Mouse (Mus musculus) MEL (cell line): ENCODE results near the gene Tmem248. TPM values are rescaled to one million over a fixed set of nuclear protein-coding genes. Genes with fewer than 3 reads are reported as not detected.

Experiments used
- DNase-seq: peaks from one replicate; pipeline ENCODE4 v3.0.0; 2011; ENCODE audit warnings: low read depth, low spot score
- H3K27ac ChIP-seq: 2 replicates; pipeline ENCODE4 v1.5.1; 2012; ENCODE audit warnings: low read depth, mild to moderate bottlenecking, control low read depth, low read length, moderate library complexity; ENCODE audit not compliant: control insufficient read depth
- H3K27me3 ChIP-seq, 2 experiments: fragments of 150-350 bp in 1 of 2; sonication (generic) in 1 of 2; 2 replicates each; pipeline ENCODE4 v1.6.1; 2012; ENCODE audit warnings: low read length in 2 of 2, mild to moderate bottlenecking in 2 of 2, improper control_type of control experiment in 1 of 2, moderate library complexity in 1 of 2; ENCODE audit not compliant: insufficient read depth in 2 of 2, control insufficient read depth in 1 of 2
- H3K36me3 ChIP-seq, 2 experiments: 2 replicates each; pipeline ENCODE4 v1.6.1; 2012 to 2014; ENCODE audit warnings: low read length in 2 of 2, improper control_type of control experiment in 1 of 2, inconsistent platforms in 1 of 2, mild to moderate bottlenecking in 1 of 2; ENCODE audit not compliant: insufficient read depth in 2 of 2, control insufficient read depth in 1 of 2
- H3K4me1 ChIP-seq, 2 experiments: fragments of 150-350 bp in 1 of 2; sonication (generic) in 1 of 2; 2 replicates each; pipeline ENCODE4 v1.6.1; 2012; ENCODE audit warnings: low read length in 2 of 2, improper control_type of control experiment in 1 of 2, mild to moderate bottlenecking in 1 of 2; ENCODE audit not compliant: insufficient read depth in 2 of 2, control insufficient read depth in 1 of 2
- H3K4me3 ChIP-seq, 2 experiments: fragments of 150-350 bp in 1 of 2; sonication (generic) in 1 of 2; 2 replicates each; pipeline ENCODE4 v1.5.1; 2012; ENCODE audit warnings: low read depth in 2 of 2, low read length in 2 of 2, mild to moderate bottlenecking in 2 of 2, moderate library complexity in 2 of 2, control low read depth in 1 of 2, improper control_type of control experiment in 1 of 2; ENCODE audit not compliant: control insufficient read depth in 1 of 2, insufficient read depth in 1 of 2
- H3K79me2 ChIP-seq: 2 replicates; pipeline ENCODE4 v1.6.1; 2012; ENCODE audit warnings: mild to moderate bottlenecking, low read length, moderate library complexity; ENCODE audit not compliant: control insufficient read depth, poor library complexity, insufficient read depth
- H3K9ac ChIP-seq: 2 replicates; pipeline ENCODE4 v1.6.1; 2012; ENCODE audit warnings: low read depth, mild to moderate bottlenecking, control low read depth, low read length, moderate library complexity; ENCODE audit not compliant: control insufficient read depth, poor library complexity, severe bottlenecking
- H3K9me3 ChIP-seq: fragments of 150-350 bp; sonication (generic); replicated peaks from 2 replicates; pipeline ENCODE4 v1.6.1; 2012; ENCODE audit warnings: mild to moderate bottlenecking, low read length, improper control_type of control experiment, moderate library complexity; ENCODE audit not compliant: insufficient read depth
- CTCF ChIP-seq, 3 experiments: IDR thresholded peaks in 2 of 3; conservative IDR thresholded peaks in 1 of 3; 2 replicates each; pipeline ENCODE4 v1.5.1; 2011 to 2012; ENCODE audit warnings: low read length in 3 of 3, low read depth in 2 of 3, mild to moderate bottlenecking in 2 of 3, improper control_type of control experiment in 1 of 3, inconsistent platforms in 1 of 3, mixed read lengths in 1 of 3, moderate library complexity in 1 of 3; ENCODE audit not compliant: control insufficient read depth in 1 of 3, insufficient read depth in 1 of 3, poor library complexity in 1 of 3, severe bottlenecking in 1 of 3
- E2F4 ChIP-seq: IDR thresholded peaks from 2 replicates; pipeline ENCODE4 v1.6.1; 2011; ENCODE audit warnings: low read depth, low read length, improper control_type of control experiment, borderline replicate concordance
- EP300 ChIP-seq, 2 experiments: IDR thresholded peaks; 2 replicates each; pipeline ENCODE4 v1.6.1; 2011; ENCODE audit warnings: improper control_type of control experiment in 2 of 2, low read length in 2 of 2, low read depth in 1 of 2, mild to moderate bottlenecking in 1 of 2
- ETS1 ChIP-seq: IDR thresholded peaks from 2 replicates; pipeline ENCODE4 v1.6.1; 2012; ENCODE audit warnings: low read depth, mild to moderate bottlenecking, inconsistent platforms, low read length, improper control_type of control experiment, moderate library complexity
- HCFC1 ChIP-seq: IDR thresholded peaks from 2 replicates; pipeline ENCODE4 v1.6.1; 2012; ENCODE audit warnings: low read depth, mild to moderate bottlenecking, inconsistent platforms, low read length, improper control_type of control experiment, moderate library complexity
- JUND ChIP-seq: IDR thresholded peaks from 2 replicates; pipeline ENCODE4 v1.6.1; 2011; ENCODE audit warnings: low read depth, mild to moderate bottlenecking, improper control_type of control experiment, low read length
- MAZ ChIP-seq: IDR thresholded peaks from 2 replicates; pipeline ENCODE4 v1.6.1; 2012; ENCODE audit warnings: low read depth, mild to moderate bottlenecking, inconsistent platforms, low read length, improper control_type of control experiment
- MEF2A ChIP-seq: IDR thresholded peaks from 2 replicates; pipeline ENCODE4 v1.6.1; 2014; ENCODE audit warnings: low read depth, mild to moderate bottlenecking, inconsistent platforms, low read length, improper control_type of control experiment; ENCODE audit not compliant: poor library complexity, insufficient replicate concordance, severe bottlenecking; ENCODE audit errors: extremely low read depth
- NELFE ChIP-seq: IDR thresholded peaks from 2 replicates; pipeline ENCODE4 v1.6.1; 2011; ENCODE audit warnings: low read depth, low read length, improper control_type of control experiment
- NRF1 ChIP-seq: IDR thresholded peaks from 2 replicates; pipeline ENCODE4 v1.6.1; 2014; ENCODE audit warnings: low read depth, mild to moderate bottlenecking, inconsistent platforms, low read length, improper control_type of control experiment, moderate library complexity; ENCODE audit not compliant: poor library complexity, insufficient read depth, severe bottlenecking
- POLR2A ChIP-seq, 2 experiments: IDR thresholded peaks; 2 replicates each; pipeline ENCODE4 v1.6.1; 2011 to 2012; ENCODE audit warnings: low read length in 2 of 2, mild to moderate bottlenecking in 2 of 2, control low read depth in 1 of 2, improper control_type of control experiment in 1 of 2, low read depth in 1 of 2, moderate library complexity in 1 of 2; ENCODE audit not compliant: control insufficient read depth in 1 of 2, insufficient read depth in 1 of 2, poor library complexity in 1 of 2
- POLR2AphosphoS2 ChIP-seq: IDR thresholded peaks from 2 replicates; pipeline ENCODE4 v1.6.1; 2011; ENCODE audit warnings: low read length, improper control_type of control experiment
- POLR2AphosphoS5 ChIP-seq: IDR thresholded peaks from 2 replicates; pipeline ENCODE4 v1.6.1; 2012; ENCODE audit warnings: low read depth, borderline replicate concordance, mild to moderate bottlenecking, inconsistent platforms, low read length, moderate library complexity, mixed read lengths
- RAD21 ChIP-seq: IDR thresholded peaks from 2 replicates; pipeline ENCODE4 v1.6.1; 2011; ENCODE audit warnings: mild to moderate bottlenecking, low read depth, low read length, improper control_type of control experiment
- SMC3 ChIP-seq: IDR thresholded peaks from 2 replicates; pipeline ENCODE4 v1.6.1; 2011; ENCODE audit warnings: low read depth, low read length, improper control_type of control experiment
- TAL1 ChIP-seq: IDR thresholded peaks from 2 replicates; pipeline ENCODE4 v1.6.1; 2012; ENCODE audit warnings: mild to moderate bottlenecking, inconsistent platforms, low read length, moderate library complexity, mixed read lengths
- TBP ChIP-seq: IDR thresholded peaks from 2 replicates; pipeline ENCODE4 v1.8.0; 2011; ENCODE audit warnings: low read depth, low read length, improper control_type of control experiment
- TCF12 ChIP-seq: IDR thresholded peaks from 2 replicates; pipeline ENCODE4 v1.6.1; 2014; ENCODE audit warnings: low read depth, mild to moderate bottlenecking, inconsistent platforms, low read length, improper control_type of control experiment, moderate library complexity
- USF1 ChIP-seq: IDR thresholded peaks from 2 replicates; pipeline ENCODE4 v1.6.1; 2014; ENCODE audit warnings: low read depth, mild to moderate bottlenecking, inconsistent platforms, low read length, improper control_type of control experiment, moderate library complexity
- USF2 ChIP-seq, 2 experiments: IDR thresholded peaks; 2 replicates each; pipeline ENCODE4 v1.6.1; 2011 to 2012; ENCODE audit warnings: improper control_type of control experiment in 2 of 2, low read length in 2 of 2, borderline replicate concordance in 1 of 2, inconsistent platforms in 1 of 2, low read depth in 1 of 2, mild to moderate bottlenecking in 1 of 2; ENCODE audit not compliant: insufficient read depth in 1 of 2
- ZC3H11A ChIP-seq: IDR thresholded peaks from 2 replicates; pipeline ENCODE4 v1.6.1; 2012; ENCODE audit warnings: low read depth, mild to moderate bottlenecking, inconsistent platforms, low read length, improper control_type of control experiment
- ZMIZ1 ChIP-seq: IDR thresholded peaks from 2 replicates; pipeline ENCODE4 v1.6.1; 2012; ENCODE audit warnings: low read depth, mild to moderate bottlenecking, inconsistent platforms, low read length, improper control_type of control experiment, moderate library complexity
- polyA plus RNA-seq, 2 experiments: library from polyadenylated mRNA; stranded (reverse) in 1 of 2; unstranded in 1 of 2; fragments of >175 nt in 1 of 2; fragments of >200 nt in 1 of 2; gene quantifications; 2 replicates each; pipeline versions ENCODE4 v1.2.1 to v1.2.4; 2012; ENCODE audit warnings: low replicate concordance in 2 of 2, low read depth in 1 of 2; ENCODE audit not compliant: insufficient read length in 2 of 2, insufficient read depth in 1 of 2, missing spikeins in 1 of 2
- total RNA-seq: library from RNA; depleted of rRNA; stranded (reverse); fragments of 300-350 nt; gene quantifications from 2 replicates; pipeline ENCODE4 v1.2.3, GENCODE M21; 2012; rRNA removed

Tmem248 gene
- total RNA-seq (50.5 and 58.2 TPM in 2 replicates), polyA plus RNA-seq (10 to 100 TPM in 1 of 2 experiments, not detected in 1; 55.5 TPM)

GRCm38 (mm10) chr5:130216781-130217180, at the start of gene Tmem248:
Gene Tmem248 (plus strand): TSS chr5:130217081.
- Histone ChIP-seq H3K27ac (no peak within 1 kb of the TSS), H3K79me2 (peaks cover 1% of the 10 kb centered on the region; the same call in 1 of the 2 replicates), H3K4me1 (peaks cover 0 to 11% of the 10 kb centered on the region in 2 experiments; a peak in 2 of 4 replicates), H3K9ac (no peak within 1 kb of the TSS), H3K27me3 (no peaks in the 10 kb centered on the region), H3K9me3 (no peaks in the 10 kb centered on the region), H3K36me3 (peaks cover 0 to 4% of the 10 kb centered on the region in 2 experiments; a peak in 3 of 4 replicates)
- no peak for DNase-seq
- TF ChIP-seq CTCF (IDR thresholded peaks at IDR 0.05 in 2 of 3, conservative IDR thresholded peaks at IDR 0.05 in 1 of 3; ENCODE audit: control insufficient read depth in 1 of 3, insufficient read depth in 1 of 3, low read depth in 2 of 3, low read length in 3 of 3, poor library complexity in 1 of 3, severe bottlenecking in 1 of 3) (peak in 2 of 3 experiments; percentile 12 to 25; a peak in 2 of 6 replicates), HCFC1 (no peak)
- TF ChIP-seq, all 39 proteins: peak for 1
- H3K4me3 ChIP-seq = no peak within 1 kb of the TSS

GRCm38 (mm10) chr5:130169109-130169508, 47.8 kb upstream of the Tmem248 start:
- Histone ChIP-seq H3K79me2 (peaks cover 26% of the 10 kb centered on the region), H3K9me3 (no peaks in the 10 kb centered on the region), H3K27me3 (no peaks in the 10 kb centered on the region), H3K9ac (no peak overlapping the region), H3K27ac (no peak overlapping the region), H3K4me1 (peaks cover 20 to 28% of the 10 kb centered on the region in 2 experiments), H3K4me3 (no peak overlapping the region)
- no peak for DNase-seq
- no peak for TF ChIP-seq NELFE
- TF ChIP-seq RAD21 = no peak
- no peak for TF ChIP-seq ETS1
- no peak for TF ChIP-seq TAL1
- no peak for TF ChIP-seq JUND
- no peak for TF ChIP-seq TCF12
- no peak for TF ChIP-seq ZMIZ1
- TF ChIP-seq MAZ = no peak
- TF ChIP-seq SMC3 = no peak
- TF ChIP-seq EP300 (IDR thresholded peaks at IDR 0.05; ENCODE audit: low read depth in 1 of 2, low read length in 2 of 2) = no peak
- no peak for TF ChIP-seq POLR2A (IDR thresholded peaks at IDR 0.05; ENCODE audit: control insufficient read depth in 1 of 2, insufficient read depth in 1 of 2, low read depth in 1 of 2, low read length in 2 of 2, poor library complexity in 1 of 2)
- no peak for TF ChIP-seq TBP
- TF ChIP-seq ZC3H11A = no peak
- TF ChIP-seq USF1 = no peak
- TF ChIP-seq E2F4 = no peak
- no peak for TF ChIP-seq POLR2AphosphoS2
- TF ChIP-seq USF2 (IDR thresholded peaks at IDR 0.05; ENCODE audit: borderline replicate concordance in 1 of 2, insufficient read depth in 1 of 2, low read depth in 1 of 2, low read length in 2 of 2) = no peak
- no peak for TF ChIP-seq NRF1
- TF ChIP-seq POLR2AphosphoS5 = no peak
- no peak for TF ChIP-seq MEF2A
- TF ChIP-seq, all 39 proteins: peak for 0
- H3K36me3 ChIP-seq = peaks cover 0 to 31% of the 10 kb centered on the region in 2 experiments; a peak in 2 of 4 replicates
